Mouse (Mus musculus) B cell, adult 2 months (primary cell): ENCODE data around the gene Dhx34.
A peak's percentile ranks its signal among the peaks of the same experiment; 100 is the strongest.

Source experiments
- DNase-seq, 2 experiments: peaks; one replicate each; pipeline ENCODE4 v3.0.0; 2022

The Dhx34 gene

DNA sequence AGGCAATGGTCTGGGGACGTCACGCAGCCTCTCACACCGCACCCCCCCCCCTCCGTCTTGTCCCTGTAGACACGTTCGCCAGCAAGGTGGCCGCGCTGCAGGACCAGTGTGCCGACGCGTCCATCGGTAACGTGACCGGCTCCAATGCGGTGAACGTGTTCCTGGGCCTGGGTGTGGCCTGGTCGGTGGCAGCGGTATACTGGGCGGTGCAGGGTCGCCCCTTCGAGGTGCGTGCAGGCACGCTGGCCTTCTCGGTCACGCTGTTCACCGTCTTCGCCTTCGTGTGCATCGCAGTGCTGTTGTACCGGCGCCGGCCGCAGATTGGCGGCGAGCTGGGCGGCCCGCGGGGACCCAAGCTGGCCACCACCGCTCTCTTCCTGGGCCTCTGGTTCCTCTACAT is 63.1 kb downstream of the Dhx34 start:
- DNase-seq = no peak

GRCm38 (mm10) chr7:16156105-16156714 is 65.6 kb downstream of the Dhx34 start:
- no peak for DNase-seq

GRCm38 (mm10) chr7:16155132-16155872 is 66.5 kb downstream of the Dhx34 start:
- DNase-seq = no peak

- DNase-seq = peak; percentile 74 to 76
Measured at GRCm38 (mm10) chr7:16153522-16153921, 68.3 kb downstream of the Dhx34 start.

DNA sequence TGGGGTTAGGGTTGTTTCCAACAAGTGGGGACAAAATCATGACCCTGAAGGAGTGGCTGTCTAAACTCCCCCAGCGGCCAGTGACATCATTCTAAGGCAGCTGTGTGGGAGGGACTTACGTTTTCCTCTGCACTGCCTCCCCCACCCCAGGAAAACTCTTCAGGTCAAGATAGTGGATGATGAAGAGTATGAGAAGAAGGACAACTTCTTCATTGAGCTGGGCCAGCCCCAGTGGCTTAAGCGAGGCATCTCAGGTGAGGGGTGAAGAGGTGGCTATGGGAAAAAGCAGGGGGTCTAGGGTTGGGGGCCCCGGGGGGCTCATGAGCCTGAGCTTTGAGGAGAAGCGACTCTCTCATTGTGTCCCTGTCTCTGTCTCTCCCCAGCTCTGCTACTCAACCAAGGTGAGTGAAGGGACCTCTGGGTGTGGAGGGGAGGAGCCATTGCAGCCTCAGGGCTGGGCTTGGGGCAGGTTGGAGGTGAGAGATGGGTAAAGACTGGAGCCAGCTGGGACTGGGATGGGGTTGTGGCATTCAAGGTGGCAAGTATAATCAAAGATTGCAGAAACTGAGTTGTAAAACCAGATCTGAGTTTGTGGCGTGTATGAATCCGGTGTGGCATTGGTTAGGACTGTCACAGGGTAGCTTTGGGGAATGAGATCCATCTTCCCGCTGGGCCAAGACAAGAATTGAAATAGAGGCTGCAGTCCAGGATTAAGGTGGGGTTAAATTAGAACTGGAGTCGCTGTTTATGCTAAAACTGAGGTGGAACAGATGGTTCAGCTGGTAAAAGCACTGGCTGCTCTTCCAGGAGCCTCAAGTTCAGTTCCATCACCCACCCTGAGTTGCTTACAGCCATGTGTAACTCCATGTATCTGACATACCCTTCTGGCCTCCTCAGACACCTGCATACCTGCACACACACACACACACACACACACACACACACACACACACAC is 71.4 kb downstream of the Dhx34 start:
- DNase-seq = no peak

DNA sequence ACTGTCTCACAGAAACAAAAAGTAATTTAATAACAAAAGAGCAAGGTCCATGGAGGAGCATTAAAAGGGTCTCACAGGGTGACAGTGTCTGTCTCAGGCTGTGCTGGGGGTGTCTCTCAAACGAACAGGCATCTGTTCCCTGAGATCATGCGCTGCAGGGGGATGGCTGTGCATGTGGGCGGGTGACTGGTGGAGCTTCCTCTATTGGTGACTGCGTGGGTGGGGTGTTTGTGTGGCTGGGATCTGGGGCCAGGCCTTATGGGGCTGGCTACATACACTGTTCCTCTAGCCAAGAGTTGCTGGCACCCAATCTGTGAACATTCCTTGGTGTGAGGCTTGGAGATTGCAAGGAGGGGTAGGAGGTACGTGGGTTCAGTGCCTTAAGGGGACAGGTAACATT is 72.6 kb downstream of the Dhx34 start:
- DNase-seq = peak in 1 of 2 experiments; percentile 39

DNA sequence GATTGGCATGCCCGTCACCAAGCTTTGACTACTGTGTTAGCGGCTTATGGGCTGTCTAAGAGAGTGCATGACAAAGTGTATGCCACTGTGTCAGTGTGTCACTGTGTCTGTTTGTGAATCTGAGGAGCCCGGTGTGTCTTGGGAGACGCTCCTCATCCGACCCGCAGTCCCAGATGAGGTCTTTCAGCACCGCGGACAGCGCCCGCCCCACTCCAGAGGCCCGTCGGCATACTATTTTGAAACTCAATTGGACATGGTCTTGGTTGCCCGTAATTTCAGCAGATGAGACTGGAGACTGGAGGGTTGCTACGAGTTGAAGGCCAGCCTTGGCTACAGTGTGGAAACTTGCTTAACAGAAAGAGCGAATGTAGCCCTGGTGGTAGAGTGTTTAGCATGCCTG is 74.2 kb downstream of the Dhx34 start:
- DNase-seq = peak; percentile 70 to 74
